Mouse (Mus musculus) embryonic fibroblast, embryonic 13.5 days (primary cell): ENCODE measurements around the gene Trim10.
"Not testable (repeated sequence)": the region's sequence is repeated elsewhere in the genome, so short reads cannot be mapped to it uniquely, and the experiment has no call there.

Experiments
- CTCF ChIP-seq: IDR thresholded peaks from 2 replicates; pipeline ENCODE4 v1.5.1; 2011; ENCODE audit warnings: mild to moderate bottlenecking, control low read depth, low read length, moderate library complexity, borderline replicate concordance; ENCODE audit not compliant: insufficient read depth
- POLR2A ChIP-seq: IDR thresholded peaks from 2 replicates; pipeline ENCODE4 v1.6.1; 2011; ENCODE audit warnings: low read depth, mild to moderate bottlenecking, control low read depth, low read length, moderate library complexity

- not testable (repeated sequence) for TF ChIP-seq CTCF, POLR2A
Observed at GRCm38 (mm10) chr17:36891496-36891895, 22.1 kb downstream of the Trim10 start.
